Mouse (Mus musculus) forebrain, embryonic 11.5 days (tissue): Measurements from ENCODE around the gene Ddx19b. TPM values are rescaled to one million over a fixed set of nuclear protein-coding genes. Genes with fewer than 3 reads are reported as not detected.

Experiments used
- ATAC-seq: fragments of 200-750 bp; cut with Nextera tagmentation; replicated peaks from 2 replicates; pipeline ENCODE4 v1.8.0; 2017; ENCODE audit warnings: moderate TSS enrichment; ENCODE audit not compliant: low FRiP score
- DNase-seq: peaks from one replicate; pipeline ENCODE4 v3.0.0-alpha.2; 2017; ENCODE audit warnings: low spot score
- H3K27ac ChIP-seq: fragments of 300-500 bp; sonication (generic); 2 replicates; pipeline ENCODE4 v1.5.1; 2014; ENCODE audit warnings: low read depth, low read length
- H3K27me3 ChIP-seq: fragments of 300-500 bp; sonication (generic); 2 replicates; pipeline ENCODE4 v1.6.1; 2014; ENCODE audit warnings: mild to moderate bottlenecking, low read length, mixed read lengths; ENCODE audit not compliant: control insufficient read depth, insufficient read depth
- H3K36me3 ChIP-seq: fragments of 300-500 bp; sonication (generic); 2 replicates; pipeline ENCODE4 v1.6.1; 2014; ENCODE audit warnings: mild to moderate bottlenecking, low read length, moderate library complexity, mixed read lengths; ENCODE audit not compliant: control insufficient read depth, insufficient read depth
- H3K4me1 ChIP-seq: fragments of 300-500 bp; sonication (generic); replicated peaks from 2 replicates; pipeline ENCODE4 v1.6.1; 2014; ENCODE audit warnings: low read length, mixed read lengths; ENCODE audit not compliant: control insufficient read depth, insufficient read depth
- H3K4me2 ChIP-seq: fragments of 300-500 bp; sonication (generic); 2 replicates; pipeline ENCODE4 v1.6.1; 2014; ENCODE audit warnings: low read depth, mild to moderate bottlenecking, low read length, moderate library complexity, mixed read lengths; ENCODE audit not compliant: severe bottlenecking
- H3K4me3 ChIP-seq: fragments of 300-500 bp; sonication (generic); 2 replicates; pipeline ENCODE4 v1.5.1; 2014; ENCODE audit warnings: low read depth, low read length
- H3K9ac ChIP-seq: fragments of 300-500 bp; sonication (generic); 2 replicates; pipeline ENCODE4 v1.6.1; 2014; ENCODE audit warnings: low read length
- H3K9me3 ChIP-seq: fragments of 300-500 bp; sonication (generic); 2 replicates; pipeline ENCODE4 v1.6.1; 2016; ENCODE audit warnings: low read length, mixed read lengths; ENCODE audit not compliant: control insufficient read depth
- WGBS: fragments of 180-500 bp; shearing (Covaris S2); extraction: QIAGEN DNeasy Blood & Tissue Kit; methylation state at CpG from one replicate; pipeline ENCODE4 v1.1.7; 2014; 5-methylcytosine and 5-hydroxymethylcytosine counted together
- polyA plus RNA-seq: library from polyadenylated mRNA; unstranded; fragments of >200 nt; fragmentation: Nextera tagmentation; extraction: Ambion mirVana; gene quantifications from 2 replicates; pipeline ENCODE4 v1.2.1, GENCODE M21; 2014

Ddx19b gene
- polyA plus RNA-seq, 1 experiment from 2014 or later: 10.2 TPM

DNA sequence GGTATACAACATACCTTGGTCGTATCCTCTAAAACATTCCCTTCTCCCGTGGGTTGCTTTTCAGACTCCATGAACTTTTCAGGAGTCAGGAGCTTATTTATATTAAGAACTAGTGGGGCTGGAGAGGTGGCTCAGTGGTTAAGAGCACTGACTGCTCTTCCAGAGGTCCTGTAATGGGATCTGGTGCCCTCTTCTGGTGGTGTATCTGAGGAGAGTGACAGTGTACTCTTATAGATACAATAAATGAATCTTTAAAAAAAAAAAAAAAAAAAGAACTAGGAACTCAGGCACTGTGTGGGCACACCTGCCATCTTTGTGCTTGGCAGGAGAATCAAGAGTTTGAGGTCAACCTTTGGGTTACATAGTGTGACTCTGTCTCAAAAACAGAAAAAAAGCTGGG is 17.1 kb upstream of the Ddx19b start:
- Histone ChIP-seq H3K4me3 (no peak overlapping the region), H3K4me1 (no peaks in the 10 kb centered on the region), H3K4me2 (no peak overlapping the region), H3K36me3 (peaks cover 26% of the 10 kb centered on the region), H3K9me3 (no peaks in the 10 kb centered on the region), H3K27ac (no peak overlapping the region), H3K27me3 (no peaks in the 10 kb centered on the region), H3K9ac (no peak overlapping the region)
- no peak for ATAC-seq
- DNase-seq: no peak
- 97% methylated on average over 2 of the region's 2 CpGs for WGBS

GRCm38 (mm10) chr8:111044003-111044734 is 12.6 kb upstream of the Ddx19b start:
- Histone ChIP-seq H3K27ac (no peak overlapping the region), H3K9me3 (no peaks in the 10 kb centered on the region), H3K36me3 (peaks cover 39% of the 10 kb centered on the region), H3K4me1 (no peaks in the 10 kb centered on the region), H3K4me3 (no peak overlapping the region), H3K4me2 (no peak overlapping the region), H3K27me3 (no peaks in the 10 kb centered on the region), H3K9ac (no peak overlapping the region)
- 54% methylated on average over 2 of the region's 2 CpGs for WGBS
- no peak for DNase-seq
- ATAC-seq: no peak

- Histone ChIP-seq H3K9ac (no peak overlapping the region), H3K9me3 (no peaks in the 10 kb centered on the region), H3K27me3 (no peaks in the 10 kb centered on the region), H3K36me3 (peaks cover 36% of the 10 kb centered on the region), H3K4me1 (no peaks in the 10 kb centered on the region), H3K27ac (no peak overlapping the region), H3K4me3 (no peak overlapping the region), H3K4me2 (no peak overlapping the region)
- DNase-seq (no peak), ATAC-seq (no peak)
- WGBS: 94% methylated on average over 19 of the region's 19 CpGs
Measured at GRCm38 (mm10) chr8:111042546-111042945, 11.0 kb upstream of the Ddx19b start.

- Histone ChIP-seq H3K4me2 (no peak overlapping the region), H3K27ac (no peak overlapping the region), H3K27me3 (no peaks in the 10 kb centered on the region), H3K4me3 (no peak overlapping the region), H3K9me3 (no peaks in the 10 kb centered on the region), H3K9ac (no peak overlapping the region), H3K4me1 (peaks cover 2% of the 10 kb centered on the region), H3K36me3 (peaks cover 18% of the 10 kb centered on the region; the same call in 1 of the 2 replicates)
- ATAC-seq (no peak), DNase-seq (no peak)
- WGBS: 96% methylated on average over 15 of the region's 15 CpGs
Measured at GRCm38 (mm10) chr8:111036591-111036990, 5.0 kb upstream of the Ddx19b start.

DNA sequence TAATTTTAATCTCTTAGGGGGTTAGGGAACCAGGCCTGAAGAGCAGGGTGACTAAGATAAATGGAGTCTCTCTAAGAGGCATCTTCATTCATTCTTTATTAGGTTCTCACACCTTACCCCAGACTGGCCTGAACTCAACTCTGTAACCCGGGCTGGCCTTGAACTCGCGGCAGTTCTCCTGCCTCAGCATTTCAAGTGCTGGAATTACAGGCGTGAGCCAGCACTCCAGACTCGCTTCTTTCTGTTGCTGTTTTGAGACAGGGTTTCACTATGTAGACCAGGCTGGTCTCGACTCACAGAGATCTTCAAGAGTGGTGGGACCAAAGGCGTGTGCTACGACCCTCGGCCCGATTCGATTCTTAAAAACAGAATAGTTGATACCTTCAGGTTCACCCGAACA is 2.7 kb upstream of the Ddx19b start:
- peaks cover 2% of the 10 kb centered on the region for H3K4me1 ChIP-seq
- peak overlapping the region; percentile 80; the same call in 1 of the 2 replicates for H3K27ac ChIP-seq
- peaks cover 9% of the 10 kb centered on the region; the same call in 1 of the 2 replicates for H3K36me3 ChIP-seq
- DNase-seq (peak; percentile 63), ATAC-seq (peak; percentile 27; the same call in 1 of the 2 replicates)
- H3K9ac ChIP-seq: peak overlapping the region; percentile 66
- no peaks in the 10 kb centered on the region for H3K27me3 ChIP-seq
- peak overlapping the region; percentile 68 for H3K4me2 ChIP-seq
- H3K4me3 ChIP-seq: peak overlapping the region; percentile 79
- 24% methylated on average over 12 of the region's 12 CpGs for WGBS
- no peaks in the 10 kb centered on the region for H3K9me3 ChIP-seq

GRCm38 (mm10) chr8:111033482-111034215 is 2.1 kb upstream of the Ddx19b start:
- no peaks in the 10 kb centered on the region for H3K27me3 ChIP-seq
- peaks cover 2% of the 10 kb centered on the region for H3K4me1 ChIP-seq
- H3K4me3 ChIP-seq: peak overlapping the region; percentile 79
- ATAC-seq (peak; percentile 99), DNase-seq (peak; percentile 95)
- peak overlapping the region; percentile 68 for H3K4me2 ChIP-seq
- H3K9me3 ChIP-seq: no peaks in the 10 kb centered on the region
- H3K27ac ChIP-seq: peak overlapping the region; percentile 80
- peak overlapping the region; percentile 66 for H3K9ac ChIP-seq
- 6% methylated on average over 37 of the region's 37 CpGs for WGBS
- peaks cover 6% of the 10 kb centered on the region; the same call in 1 of the 2 replicates for H3K36me3 ChIP-seq

- Histone ChIP-seq H3K9ac (peak within 1 kb of the TSS; percentile 66), H3K27ac (peak within 1 kb of the TSS; percentile 80), H3K4me1 (peaks cover 2% of the 10 kb centered on the region), H3K9me3 (no peaks in the 10 kb centered on the region), H3K36me3 (peaks cover 6% of the 10 kb centered on the region; the same call in 1 of the 2 replicates), H3K27me3 (no peaks in the 10 kb centered on the region), H3K4me2 (peak within 1 kb of the TSS; percentile 68), H3K4me3 (peak within 1 kb of the TSS; percentile 79)
- ATAC-seq (no peak), DNase-seq (no peak)
- 95% methylated on average over 7 of the region's 7 CpGs for WGBS
Measured at GRCm38 (mm10) chr8:111032916-111033315, 1.4 kb upstream of the Ddx19b start, which contains the start of gene Aars. TSS of gene Aars (plus strand) at chr8:111033144.

DNA sequence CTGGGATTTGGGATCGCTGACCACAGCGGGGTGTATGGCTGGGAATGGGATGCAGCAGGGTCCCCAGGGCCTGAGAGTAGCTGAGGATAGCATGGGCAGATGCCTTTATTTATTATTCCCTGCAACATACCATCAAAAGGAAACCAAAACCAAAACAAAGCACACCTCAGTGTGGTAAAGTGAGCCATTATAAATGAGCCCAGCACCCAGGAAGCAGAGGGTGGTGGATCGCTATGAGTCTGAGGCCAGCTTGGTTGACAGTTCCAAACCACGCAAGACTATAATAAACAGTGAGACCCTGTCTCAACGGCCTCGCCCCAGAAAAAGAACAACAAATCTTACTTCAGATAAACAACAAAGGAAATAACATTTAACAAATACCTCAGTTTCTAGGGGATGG is 1.5 kb downstream of the Ddx19b start:
- no peak overlapping the region for H3K4me2 ChIP-seq
- no peaks in the 10 kb centered on the region for H3K9me3 ChIP-seq
- H3K4me1 ChIP-seq: peaks cover 2% of the 10 kb centered on the region; the same call in 1 of the 2 replicates
- ATAC-seq (no peak), DNase-seq (no peak)
- H3K27ac ChIP-seq: no peak overlapping the region
- H3K9ac ChIP-seq: no peak overlapping the region
- WGBS: 79% methylated on average over 6 of the region's 6 CpGs
- H3K4me3 ChIP-seq: no peak overlapping the region
- no peaks in the 10 kb centered on the region for H3K27me3 ChIP-seq
- no peaks in the 10 kb centered on the region for H3K36me3 ChIP-seq
